Mouse (Mus musculus) embryo, embryonic 11.5 days (tissue): Measurements from ENCODE around the gene Mycl.
A peak's percentile ranks its signal among the peaks of the same experiment; 100 is the strongest.

Experiments used
- DNase-seq: peaks from one replicate; pipeline ENCODE4 v3.0.0-alpha.2; 2012; ENCODE audit warnings: low read depth, low spot score

Gene Mycl

GRCm38 (mm10) chr4:123016451-123016957, 21.1 kb downstream of the Mycl start, which contains the start of gene Trit1:
Gene Trit1 (plus strand): TSS chr4:123016597.
- peak; percentile 93 for DNase-seq

GRCm38 (mm10) chr4:123021591-123021990, 26.1 kb downstream of the Mycl start:
- DNase-seq = no peak

DNA sequence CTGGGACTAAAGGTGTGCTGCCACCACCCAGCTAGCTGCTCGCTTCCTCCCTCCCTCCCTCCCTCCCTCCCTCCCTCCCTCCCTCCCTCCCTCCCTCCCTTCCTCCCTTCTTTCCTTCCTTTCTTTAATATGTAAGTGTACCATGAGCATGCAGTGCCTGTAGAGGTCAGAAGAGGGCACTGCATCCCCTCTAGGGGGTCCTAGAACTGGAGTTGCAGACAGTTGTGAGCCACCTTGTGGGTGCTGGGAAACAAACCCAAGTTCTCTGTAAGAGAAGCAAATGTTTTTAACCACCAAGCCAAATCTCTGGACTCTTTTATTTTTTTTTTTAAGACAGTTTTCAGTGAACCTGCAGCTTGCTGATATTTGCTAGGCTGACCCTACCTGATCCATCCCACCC, 27.4 kb downstream of the Mycl start:
- no peak for DNase-seq

GRCm38 (mm10) chr4:123025418-123025817, 30.0 kb downstream of the Mycl start:
- no peak for DNase-seq

GRCm38 (mm10) chr4:123026161-123026560, 30.7 kb downstream of the Mycl start:
- DNase-seq = no peak

DNA sequence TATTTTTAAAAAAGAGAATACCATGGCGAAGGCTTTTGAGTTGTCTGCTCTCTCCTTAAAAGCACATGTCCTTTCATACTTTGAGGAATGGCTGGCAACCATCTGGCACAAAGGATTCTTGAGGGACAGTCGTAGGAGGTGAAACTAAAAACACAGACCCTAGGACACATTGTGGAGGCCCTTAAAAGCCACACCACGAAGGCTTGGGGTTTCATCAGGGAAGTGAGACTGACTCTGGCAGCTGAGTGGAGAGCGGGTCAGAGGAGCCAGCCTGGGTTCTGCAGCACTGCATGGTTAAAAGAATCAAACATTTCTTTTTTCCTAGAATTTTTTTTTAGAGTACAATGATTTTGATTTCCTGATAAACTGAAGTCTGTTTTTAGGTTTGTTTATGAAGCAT, 31.1 kb downstream of the Mycl start:
- no peak for DNase-seq

DNA sequence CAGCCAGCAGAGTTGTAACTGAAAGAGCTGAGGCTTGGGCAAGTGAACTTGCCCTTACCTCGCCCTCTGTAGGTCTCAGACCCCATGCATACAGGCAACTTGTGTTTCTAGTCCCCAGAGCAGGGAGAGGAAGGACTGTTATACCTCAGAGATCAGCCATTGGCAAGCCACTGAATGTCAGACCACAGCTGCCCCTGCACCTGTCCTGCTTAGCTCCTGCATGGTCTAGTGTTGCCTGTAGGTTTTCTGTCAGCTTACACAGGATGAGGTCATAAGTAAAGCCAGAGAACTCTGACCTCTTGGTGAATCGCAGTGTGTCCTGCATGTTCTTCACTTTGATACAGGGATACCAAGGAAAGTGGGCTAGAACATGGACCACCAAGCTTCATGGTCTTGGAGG, 39.4 kb downstream of the Mycl start:
- no peak for DNase-seq

DNA sequence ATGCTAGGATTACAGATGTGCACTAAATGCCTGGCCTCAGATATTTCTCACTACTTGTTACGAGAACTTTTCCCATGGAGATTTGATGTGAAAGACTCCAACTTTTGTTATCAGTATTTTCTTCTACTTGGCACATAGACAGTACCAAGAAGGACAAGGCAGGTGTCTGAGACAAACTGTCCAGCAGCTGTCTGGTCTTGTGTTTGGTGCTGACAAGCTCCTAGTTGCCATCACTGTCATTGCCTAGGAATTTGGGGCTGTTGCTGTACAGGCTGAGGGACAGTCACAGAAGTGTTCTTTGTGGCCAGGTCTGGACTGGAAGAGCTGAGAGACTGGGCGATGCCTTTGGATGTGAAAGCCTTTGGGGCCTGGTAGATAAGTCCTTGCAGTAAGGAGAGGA, 40.2 kb downstream of the Mycl start:
- DNase-seq = no peak

DNA sequence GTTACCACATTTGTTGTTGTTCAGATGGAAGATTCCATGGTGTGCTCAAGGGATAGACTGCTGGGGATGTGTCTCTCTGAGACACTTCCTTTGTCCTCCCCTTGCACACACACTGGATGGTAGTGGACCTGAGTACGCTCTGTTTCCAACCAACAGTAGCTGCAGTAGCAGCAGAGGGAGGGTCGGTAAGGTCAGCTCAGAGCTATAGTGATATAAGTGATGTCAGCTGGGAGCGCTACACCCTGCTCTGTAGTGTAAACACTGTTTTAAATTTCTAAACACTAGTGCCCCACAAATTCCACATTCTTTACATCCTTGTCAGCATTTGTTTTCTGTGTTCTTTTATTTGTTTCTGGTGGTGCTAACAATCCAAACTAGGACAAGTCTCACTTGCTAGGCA, 41.3 kb downstream of the Mycl start:
- no peak for DNase-seq

DNA sequence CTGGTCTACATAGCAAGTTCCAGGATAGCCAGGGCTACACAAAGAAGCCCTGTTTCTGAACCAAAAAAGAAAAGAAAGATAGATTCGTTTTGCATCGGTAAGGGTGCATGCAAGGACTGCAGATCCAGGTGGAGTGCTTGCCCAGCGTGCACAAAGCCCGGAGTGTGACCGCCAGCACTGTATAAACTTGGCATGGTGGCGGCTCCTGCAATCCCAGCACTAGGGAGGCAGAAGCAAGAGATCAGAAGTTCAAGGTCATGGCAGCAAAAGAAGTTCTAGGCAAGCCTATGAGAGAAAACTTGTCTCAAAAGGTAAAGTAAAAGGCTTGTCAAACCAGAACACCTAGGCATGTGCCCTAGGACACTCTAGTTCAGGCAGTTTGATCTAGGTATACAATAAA, 45.7 kb downstream of the Mycl start:
- no peak for DNase-seq

DNA sequence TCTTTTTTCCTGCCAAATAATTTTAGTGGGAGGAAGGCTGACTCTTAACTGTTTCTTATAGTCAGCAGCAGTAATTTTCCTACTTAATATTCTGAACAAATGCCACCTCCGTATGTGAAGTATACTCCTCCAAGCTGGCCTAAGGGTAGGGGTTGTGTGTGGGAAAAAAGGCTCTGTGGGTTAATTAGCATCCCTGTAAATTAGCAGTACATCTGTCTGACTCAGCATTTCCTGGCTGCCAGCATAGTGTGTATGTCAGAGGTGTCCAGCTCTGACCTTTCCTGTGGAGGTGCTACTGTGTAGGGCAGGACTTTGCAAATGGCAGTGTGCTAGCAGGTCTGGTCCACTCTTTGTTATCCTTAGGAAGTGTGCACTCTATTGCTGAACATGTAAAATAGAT, 48.4 kb downstream of the Mycl start:
- DNase-seq = no peak

- no peak for DNase-seq
These were observed 49.4 kb downstream of the Mycl start for GRCm38 (mm10) chr4:123044842-123045241.

DNA sequence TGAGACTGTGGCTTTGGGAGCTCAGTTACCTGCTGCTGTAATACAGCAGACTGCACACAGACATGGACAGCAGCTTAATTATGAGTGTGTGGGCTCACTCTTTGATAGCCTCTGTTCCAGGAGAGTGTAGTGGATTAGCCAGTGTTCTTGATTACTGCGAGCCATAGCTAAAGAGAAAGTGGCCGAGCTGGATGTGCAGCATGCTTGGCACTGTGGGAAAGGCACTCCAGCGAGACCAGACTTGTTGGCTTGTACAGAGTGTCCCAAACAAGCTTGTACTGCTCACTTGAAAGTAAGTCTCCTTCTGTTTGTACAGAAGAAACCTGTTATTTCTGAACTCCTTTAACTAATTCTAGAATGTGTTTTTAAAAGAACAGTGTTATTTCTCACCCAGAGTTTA, 50.8 kb downstream of the Mycl start:
- no peak for DNase-seq

GRCm38 (mm10) chr4:123050681-123051211, 55.3 kb downstream of the Mycl start:
- DNase-seq = peak; percentile 66
